Mouse (Mus musculus): ENCODE measurements around the gene Max.

Max gene

DNA sequence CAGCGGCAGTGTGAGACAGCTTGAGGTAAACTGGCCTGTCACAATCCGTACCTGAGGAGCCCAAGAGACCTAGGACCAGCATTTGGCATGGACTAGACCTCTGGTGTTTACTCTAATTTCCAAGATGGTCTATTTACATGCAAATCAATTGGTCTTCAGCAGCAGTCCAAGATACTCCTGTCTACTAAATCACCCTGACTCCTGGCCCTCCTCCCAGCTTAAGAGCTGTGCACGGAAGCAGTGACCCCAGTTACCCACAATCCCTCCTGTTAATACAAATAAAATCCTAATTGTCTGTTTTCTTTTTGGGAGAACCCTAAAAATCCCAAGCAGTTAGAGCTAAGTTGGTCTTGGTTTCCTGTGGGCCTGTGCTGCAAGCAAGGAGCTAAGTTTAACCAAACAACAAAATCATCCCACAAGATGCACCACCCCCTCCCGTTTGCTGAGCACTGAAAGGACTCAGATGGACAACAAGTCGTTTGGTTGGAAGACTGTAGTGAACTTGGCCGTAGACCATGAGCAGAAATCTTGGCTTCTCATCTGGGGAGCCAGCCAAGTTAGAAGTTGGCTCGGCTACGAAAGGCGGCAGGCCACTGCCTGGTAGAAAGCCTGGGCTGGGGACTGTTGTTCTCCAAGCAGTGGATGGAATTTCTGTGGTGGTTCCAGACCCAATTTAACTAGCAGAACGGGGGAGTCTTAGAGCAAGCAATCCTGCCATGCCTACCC lies 7.1 kb downstream of the Max start:
- DNase-seq: peak; percentile 88 to 89

DNA sequence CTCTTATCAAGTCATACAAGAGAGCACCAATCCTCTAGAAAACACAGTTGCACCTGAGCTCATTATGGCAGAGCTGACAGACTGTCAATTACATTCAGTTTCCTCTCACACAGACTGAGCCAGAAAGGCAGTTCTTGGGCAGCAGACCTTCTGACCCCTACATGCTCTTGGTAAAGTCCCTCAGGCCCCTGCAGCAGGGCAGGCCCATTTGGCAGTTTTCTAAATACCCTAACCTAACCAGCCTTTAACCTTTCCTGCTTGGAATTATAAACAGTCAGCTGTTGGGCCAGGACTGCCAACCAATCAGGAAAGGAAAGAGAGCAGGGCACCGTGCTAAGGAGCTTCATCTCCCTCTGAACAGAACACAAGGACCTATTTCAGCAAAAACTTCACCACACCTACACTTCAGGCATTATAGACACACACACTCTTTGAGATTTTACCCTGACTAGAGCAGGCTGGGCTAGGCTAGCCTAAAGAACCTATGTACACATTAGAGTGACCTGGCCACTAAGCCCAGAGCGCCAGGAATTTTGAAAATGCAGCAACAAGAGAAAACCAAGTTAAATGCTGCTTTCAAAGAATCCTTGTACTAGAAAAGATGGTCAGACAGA lies 8.1 kb downstream of the Max start:
- DNase-seq: peak in 1 of 2 experiments; percentile 41

DNA sequence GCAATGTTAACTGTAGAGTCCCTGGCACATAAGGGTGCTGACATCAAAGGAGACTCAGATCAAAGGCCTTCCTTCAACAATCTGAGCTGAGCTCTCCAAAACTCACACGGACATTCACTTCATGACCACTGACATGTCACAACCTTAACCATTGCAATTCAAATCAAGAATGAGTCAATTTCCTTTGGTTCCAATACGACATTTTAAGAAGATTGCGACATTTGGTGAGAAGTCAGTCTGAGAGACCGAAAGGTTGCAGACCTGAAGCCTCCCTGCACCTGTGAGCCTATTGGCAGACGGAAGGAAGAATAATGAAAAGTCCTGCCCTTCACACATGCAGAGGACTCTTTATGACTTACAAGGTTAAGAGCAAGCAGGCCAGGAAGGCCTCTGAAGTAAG lies 11.7 kb downstream of the Max start:
- peak in 1 of 2 experiments; percentile 2 for DNase-seq

DNA sequence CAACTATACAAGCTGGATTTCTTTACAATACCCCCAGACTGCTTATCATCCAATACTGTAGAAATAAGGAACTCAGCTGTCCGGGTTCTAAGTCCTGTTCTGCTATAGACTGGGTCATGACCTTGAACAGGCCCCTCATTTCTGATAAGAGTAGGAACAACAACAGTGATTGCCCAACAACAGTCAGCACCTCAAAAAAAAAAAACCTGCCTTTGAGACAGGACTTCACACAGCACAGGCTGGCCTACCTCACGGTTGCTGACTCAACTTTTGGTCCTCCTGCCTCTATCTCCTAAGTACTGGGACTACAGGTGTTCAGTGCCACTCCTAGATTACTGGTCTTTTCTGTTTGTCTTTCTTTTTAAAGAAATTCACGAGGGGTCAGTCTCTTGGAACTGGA lies 13.2 kb downstream of the Max start:
- DNase-seq: peak in 1 of 2 experiments; percentile 2

DNA sequence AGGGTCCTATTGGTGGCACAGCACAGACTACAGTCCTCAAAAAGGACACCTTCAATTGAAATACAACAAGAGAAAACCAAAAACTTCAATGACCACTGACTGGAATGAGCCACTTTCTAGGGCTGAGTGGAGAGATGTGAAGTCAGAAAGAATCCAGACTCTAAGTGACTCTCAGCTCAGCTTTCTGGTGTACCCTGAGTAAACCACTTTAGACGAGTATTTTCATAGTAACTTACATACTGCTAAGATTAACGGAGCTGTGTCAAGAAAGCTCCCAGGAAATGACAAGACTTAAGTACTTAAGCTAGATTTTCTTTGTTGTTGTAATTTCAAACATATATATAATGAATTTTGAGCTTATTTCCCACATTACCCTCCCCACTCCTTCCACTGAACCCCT lies 13.8 kb downstream of the Max start:
- no peak for DNase-seq

DNA sequence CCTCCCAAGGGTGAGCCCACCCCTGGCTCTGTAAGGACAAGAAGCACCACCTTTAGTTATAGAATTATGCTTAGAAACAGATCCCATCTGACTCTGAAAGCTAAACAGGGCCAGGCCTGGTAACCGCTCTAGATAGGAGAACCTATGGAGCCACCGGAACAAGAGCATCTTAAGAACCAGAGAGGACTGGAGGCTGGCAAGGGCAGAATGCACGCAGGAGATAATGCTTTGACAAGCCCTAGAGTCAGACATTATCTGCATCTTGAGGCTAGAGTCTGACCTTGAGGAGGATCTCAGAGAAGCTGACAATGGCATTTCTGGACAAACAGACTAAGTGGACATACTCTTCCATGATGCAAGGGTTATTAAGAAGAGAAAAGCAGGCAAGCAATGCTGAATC lies 14.5 kb downstream of the Max start:
- DNase-seq: no peak

DNA sequence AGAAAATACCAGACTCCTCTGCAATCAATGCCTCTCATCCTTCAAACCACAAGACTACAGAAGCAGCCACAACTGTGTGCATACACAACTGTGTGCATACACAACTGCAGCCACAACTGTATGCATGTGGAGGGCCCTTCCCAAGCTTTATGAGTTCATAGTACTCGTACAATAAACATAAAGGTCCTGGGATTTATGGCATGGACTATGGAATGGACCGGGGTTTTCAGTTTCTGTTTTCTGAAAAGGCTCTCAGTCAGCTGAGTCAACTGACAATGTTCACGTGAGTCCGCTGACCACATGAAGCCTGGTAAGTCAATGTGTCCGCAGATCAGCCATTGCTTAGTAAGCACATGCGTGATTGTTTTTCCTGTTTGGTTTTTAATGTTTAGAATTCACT lies 18.5 kb downstream of the Max start:
- DNase-seq: no peak

DNA sequence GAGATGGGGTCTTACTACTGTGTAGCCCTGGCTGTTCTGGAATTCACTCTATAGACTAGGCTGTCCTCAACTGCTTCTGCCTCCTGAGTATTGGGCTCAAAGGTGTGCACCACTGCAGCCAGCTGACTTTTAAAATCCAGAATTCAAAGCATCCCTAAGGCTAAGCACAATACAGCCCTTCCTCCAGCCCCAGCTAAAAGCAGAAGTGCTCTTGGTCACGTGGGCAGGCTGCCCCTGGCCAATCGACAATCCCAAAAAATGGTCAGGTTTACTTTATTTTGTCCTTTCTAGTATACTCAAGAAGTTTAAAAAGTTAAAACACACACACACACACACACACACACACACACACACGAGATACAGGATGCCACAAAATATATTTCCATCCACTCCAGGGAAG lies 19.0 kb downstream of the Max start:
- peak in 1 of 2 experiments; percentile 9 for DNase-seq

DNA sequence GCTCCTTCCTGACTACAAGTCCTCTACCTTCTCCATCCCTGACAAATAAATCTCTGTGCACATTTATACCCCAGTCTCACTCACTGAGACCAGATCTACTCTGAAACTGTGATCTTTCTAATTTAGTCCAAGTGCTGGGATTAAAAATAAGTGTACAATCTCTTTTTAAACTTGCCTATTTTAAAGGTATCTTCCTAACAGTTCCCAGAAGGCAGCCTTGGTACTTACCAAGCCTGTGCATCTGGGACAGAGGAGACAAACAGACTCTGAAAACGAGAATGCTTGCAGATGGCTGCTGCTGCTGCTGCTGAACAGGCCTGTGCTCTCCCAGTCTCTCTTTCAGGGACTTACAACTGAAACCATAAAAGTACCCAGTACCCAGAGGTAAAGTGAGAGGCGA lies 19.5 kb downstream of the Max start:
- DNase-seq: no peak

DNA sequence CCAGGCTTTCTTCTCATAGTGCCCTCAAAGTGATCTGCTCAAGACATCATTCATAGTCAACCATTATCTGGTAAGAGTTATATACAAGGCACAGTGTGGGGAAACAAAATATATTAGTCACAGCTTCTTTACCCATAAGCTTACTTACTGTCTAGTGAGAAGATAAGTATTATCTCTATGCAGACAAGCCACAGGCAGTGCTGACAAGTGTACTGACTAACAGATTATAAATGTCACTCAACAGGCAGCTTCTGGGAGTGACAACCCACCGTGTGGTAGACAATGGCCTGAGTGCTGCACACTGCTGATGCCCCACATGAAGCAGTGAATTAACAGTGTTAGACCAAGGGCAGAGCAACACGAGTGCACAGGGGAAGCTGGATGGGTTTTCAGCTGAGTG lies 20.5 kb downstream of the Max start:
- peak in 1 of 2 experiments; percentile 6 for DNase-seq

DNA sequence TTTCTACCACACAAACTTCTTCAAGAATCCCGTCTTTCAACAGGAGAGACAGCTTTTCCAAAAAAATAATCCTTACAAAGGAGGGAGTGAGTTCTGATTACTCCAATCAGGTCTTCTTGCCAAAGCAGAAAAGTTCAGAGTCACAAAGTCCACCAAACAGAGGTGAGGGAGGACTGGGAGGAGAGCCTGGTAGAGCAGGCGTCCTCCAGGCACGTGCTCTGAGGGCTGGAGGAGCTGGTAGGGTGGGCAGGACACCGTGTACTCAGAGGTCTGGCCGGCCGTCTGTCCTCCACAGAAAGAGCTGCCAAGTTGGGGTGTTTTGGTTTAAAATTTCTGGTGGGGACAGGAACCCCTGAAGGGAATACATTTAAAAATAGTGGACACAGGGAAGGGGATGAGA lies 24.0 kb downstream of the Max start:
- peak in 1 of 2 experiments; percentile 15 for DNase-seq

DNA sequence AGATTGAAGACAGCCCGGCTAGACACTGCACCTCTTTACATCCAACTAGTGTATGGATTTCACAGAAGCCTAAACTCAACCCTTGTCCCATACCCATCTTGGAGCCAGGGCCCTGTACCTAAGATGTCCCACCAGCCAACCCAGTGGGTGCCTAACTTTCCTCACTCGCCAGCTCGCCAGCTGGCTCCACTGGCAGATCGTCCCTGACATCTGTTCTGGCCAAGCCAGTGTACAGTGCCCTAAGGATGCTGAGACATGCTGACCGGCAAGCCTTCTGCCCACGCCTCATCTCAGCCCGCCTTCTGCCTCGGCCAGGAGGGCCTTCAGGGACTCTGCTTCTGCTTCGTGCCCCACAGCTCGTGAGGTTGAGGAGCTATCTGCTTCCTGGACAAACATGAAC lies 25.8 kb downstream of the Max start:
- peak; percentile 33 to 37 for DNase-seq

DNA sequence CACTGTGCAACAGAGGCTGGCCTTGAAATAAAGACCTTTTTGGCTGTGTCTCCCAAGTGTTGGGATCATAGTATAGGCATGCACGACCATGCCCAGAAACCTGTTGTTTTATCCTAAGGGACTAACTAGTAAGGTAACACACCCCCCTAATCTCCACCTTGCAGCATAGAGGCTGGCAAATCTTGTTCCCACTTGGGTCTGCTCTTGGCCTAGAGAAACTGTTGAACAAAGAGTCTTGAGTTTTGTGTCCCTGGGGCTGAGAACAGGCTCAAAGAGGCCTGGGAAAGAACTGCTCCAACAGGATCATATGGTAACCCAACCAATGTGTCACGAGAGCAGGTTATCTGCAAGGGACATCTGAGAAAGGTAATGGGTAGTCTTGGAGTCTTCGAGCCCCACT lies 27.6 kb downstream of the Max start:
- DNase-seq: no peak

DNA sequence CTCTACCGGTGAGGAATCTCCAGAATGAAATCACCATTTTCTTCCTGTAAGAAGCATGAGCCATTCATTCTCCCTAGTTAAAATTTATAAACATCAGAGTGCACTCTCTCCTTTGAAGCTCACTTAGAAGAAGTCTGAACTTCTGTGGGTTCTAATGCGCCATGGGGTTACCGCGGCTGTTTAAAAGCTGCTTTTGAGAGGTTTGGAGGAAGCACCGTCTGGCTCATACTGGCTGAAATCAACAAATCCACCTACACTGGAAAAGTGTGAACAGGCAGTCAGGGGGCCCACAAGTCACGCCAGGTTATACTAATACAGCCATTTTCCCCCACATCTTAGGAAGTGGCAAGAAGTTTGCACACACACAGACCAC lies 29.3 kb downstream of the Max start:
- no peak for DNase-seq

DNA sequence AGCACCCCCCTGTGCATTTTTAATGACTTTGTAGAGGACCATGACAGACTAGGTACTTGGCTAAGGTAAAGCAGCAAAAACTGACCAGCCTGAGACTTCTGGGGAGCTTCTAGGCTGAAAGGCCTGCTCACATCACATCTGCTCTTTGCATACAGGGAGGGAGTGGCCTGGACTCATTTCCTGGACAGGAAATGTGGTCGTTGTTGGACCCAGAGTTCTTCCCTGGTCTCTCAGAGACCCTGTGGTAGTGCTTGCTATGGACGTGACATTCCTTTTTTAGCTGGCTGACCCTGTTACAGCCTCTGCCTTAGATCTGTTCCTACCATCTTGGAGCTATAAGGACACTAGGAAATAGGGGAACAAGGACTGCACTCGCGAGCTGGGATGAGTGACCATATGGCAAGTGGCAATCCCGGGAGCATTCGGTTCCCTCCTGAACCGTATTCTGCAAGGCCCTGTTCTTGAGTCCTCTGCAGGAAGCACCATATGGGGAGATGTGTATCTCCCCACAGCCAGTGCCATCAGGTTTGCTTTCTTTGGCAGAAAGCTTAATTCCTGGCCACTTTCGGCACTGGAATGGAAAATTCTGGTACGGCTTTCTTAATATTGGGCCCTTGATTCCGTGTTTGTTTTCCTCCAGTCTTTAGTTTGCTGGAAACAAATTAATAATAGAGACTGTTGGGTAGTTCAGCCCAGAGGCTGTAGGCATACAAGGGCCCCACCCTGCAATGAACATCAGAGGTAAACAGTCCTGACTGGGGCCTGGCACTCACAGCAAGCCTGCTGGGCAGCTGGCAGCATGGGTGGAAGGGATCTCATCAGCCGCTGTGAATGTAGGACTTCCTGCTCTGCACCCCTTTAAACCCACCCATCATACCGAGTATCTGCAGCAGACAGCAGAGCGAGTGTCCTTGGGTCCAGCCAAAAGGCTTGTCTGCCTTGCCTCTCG lies 30.0 kb downstream of the Max start:
- DNase-seq: peak; percentile 85 to 86

DNA sequence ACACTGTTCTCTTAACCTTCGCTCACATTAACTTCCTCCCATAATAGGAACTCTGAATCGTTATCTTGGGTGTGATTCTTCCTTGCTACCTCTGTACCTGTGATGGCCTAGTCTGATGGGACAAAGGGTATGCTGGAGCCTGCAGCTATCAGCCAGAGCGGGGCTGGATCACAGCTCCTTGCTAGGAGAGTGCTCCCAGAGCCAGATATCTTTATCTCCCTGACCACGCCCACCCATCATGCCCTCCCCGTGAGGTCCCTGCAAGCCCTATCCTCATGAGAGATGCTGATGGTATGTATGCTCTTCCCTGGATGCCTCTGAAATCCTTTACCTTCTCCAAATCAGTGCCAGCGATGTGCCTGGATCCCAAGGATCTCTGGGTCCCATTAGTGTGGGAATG lies 31.8 kb downstream of the Max start:
- DNase-seq: no peak

DNA sequence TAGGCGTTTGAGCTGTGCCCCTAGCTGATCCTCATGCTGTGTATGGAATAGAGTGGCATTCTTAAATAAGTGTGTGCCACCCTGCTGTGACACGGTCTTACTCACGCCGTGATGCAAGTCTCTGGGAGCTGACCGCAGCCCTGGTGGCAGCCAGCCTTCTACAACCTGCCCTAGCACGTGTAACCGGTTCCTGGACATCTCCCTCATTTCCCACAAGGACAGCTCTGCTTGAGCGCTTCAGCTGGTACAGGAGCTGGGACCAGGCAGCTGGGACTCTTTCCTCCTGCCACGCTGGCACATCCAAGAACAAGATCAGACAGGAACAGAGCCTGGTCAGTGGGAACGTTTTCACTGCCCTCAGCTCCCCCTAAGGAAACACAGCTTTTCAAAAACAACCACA lies 34.5 kb downstream of the Max start:
- peak; percentile 52 to 54 for DNase-seq

DNA sequence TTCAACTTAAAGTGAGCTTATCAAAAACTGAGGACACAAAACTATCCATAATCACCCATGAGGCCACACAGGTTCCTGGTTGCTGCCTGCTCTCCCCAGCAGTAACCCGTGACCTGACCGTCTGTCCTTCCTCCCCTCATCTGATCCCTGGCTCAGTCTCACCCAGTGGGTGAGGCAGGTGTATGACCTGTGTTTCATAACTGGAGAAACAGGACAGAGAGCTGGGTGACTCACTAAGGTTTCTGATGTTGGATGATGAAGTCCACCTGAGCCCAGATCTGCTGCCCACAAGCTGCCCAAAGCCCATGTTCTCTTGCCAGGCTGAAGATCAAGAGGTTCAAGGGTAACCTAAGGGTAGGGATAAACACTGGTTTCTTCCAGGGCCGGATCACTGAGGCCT lies 35.0 kb downstream of the Max start:
- DNase-seq: no peak

DNA sequence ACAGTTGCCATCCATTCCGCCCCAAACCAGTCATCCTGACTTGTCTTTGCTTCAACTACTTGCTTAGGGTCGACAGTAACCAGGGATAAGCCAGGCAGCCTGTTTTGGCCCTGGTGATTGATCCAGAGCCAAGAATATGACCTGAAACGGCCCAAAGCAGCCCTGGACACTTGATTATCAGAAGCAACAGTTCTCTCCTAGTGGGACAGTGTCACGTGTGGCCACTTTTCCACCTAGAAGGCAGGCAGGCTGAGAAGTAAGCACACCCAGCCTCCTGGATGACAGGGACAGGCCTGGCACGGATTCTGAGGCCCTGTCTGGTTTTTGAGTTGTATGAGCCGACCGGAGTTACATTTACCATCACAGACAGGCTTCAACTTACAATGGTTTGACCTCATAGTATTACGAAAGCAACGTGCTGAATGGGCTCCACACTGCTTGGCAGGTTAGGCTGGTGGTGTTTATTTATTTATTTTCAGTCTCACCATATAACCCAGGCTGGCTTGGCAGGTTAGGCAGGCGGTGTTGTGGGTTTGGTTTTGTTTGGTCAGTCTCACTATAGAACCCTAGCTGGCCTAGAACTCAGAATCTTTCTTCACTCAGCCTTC lies 35.6 kb downstream of the Max start:
- peak in 1 of 2 experiments; percentile 51 for DNase-seq

DNA sequence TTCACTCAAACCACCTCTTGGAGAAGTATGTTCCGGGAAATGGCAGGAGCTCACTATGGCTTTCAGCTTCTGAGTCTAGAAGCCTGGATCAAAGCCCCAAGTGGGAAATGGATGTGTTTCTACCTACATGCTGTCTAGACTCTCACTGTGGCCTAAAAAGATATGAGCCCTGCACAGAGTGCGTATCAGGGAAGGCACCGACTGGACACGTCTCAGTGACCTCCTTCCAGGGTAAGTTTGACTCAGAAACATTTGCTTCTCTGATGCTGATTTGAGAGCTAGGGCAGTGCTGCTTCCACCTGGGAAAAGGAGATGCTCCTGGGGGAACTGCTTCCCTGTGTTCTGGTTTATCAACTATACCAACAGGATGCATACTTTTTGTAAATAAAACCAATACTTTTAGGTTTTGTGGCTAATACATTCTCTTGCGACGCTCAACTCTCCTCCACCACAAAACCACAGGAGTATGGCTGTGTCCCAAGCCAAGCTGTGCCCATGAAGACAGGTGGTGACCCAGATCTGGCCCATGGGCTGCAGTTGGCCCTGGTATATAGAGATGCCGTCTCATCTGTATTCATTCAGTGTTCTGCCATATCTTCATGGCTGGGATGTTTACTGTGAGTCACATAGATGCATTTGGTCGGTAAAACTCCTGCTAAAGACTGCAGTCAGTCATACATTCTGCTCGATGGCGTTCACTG lies 36.9 kb downstream of the Max start:
- DNase-seq: peak; percentile 75 to 83

DNA sequence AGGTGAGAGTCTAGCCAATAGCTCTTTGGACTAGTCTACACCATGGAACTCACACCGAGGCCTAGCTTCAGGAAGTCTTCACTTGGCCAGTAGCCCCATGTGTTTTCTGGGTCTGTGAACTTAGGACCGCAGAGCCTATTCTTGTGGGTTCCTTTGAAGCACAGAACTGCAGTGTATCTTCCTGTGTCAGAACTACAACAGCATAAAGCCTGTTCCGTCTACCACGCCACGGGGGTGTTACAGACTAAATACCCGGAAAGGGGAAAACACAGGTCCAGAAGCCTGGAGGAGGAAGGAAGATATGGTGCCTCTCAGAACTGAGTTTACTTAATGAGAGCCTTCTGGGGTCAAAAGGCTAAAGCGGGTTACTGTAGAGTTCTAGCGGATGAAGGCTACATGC lies 38.9 kb downstream of the Max start:
- DNase-seq: no peak

DNA sequence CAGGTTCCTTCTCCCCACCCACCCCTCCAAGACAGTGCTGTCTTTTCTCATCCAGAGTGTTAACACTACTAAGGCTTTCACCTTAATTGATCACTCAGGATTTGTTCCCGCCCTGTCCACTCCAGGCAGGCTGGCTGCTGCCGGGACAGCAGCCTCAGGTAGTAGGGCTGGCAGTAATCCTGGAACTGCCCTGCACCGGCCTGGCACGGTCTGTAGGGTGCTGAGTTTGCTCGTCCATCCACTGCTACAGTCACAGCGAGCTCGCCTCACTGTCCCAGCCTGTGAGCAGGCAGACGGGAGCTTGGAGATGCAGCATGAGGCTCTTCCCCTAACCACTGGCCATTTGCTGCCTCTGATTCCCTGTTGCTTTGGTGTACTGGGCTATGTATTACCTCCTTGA lies 41.0 kb downstream of the Max start:
- DNase-seq: peak in 1 of 2 experiments; percentile 64

DNA sequence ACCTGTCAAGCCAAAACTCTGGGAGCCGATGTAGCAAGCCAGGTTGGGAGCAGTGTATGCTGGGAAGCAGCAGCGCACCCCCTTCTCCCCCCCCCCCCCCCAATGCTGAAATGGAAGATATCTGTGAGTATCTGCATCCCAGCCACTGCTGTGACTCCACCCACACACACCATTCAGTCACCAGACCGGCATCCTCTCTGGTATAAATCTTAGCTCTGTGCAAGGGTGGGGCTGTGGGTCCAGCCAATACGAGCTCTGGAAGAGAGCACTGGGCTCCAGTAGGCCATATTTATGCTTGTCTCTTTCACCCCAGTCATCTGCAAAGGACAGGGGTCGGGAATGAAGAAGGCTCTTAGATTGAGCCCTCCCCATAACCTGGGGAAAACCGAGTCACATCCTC lies 41.6 kb downstream of the Max start:
- DNase-seq: no peak

Data from cerebellum, postnatal 25 days (tissue).